Mouse (Mus musculus) olfactory bulb, adult 2 months (tissue): ENCODE results near the gene Fez2. TPM values are rescaled to one million over a fixed set of nuclear protein-coding genes. Genes with fewer than 3 reads are reported as not detected.

Experiments
- H3K27ac ChIP-seq: fragments of 200-500 bp; 2 replicates; pipeline ENCODE4 v1.5.1; 2012; ENCODE audit warnings: low read depth, low read length; ENCODE audit not compliant: insufficient read depth
- H3K4me1 ChIP-seq: fragments of 200-500 bp; 2 replicates; pipeline ENCODE4 v1.6.1; 2012; ENCODE audit warnings: low read length; ENCODE audit not compliant: control insufficient read depth, insufficient read depth
- H3K4me3 ChIP-seq: fragments of 200-500 bp; 2 replicates; pipeline ENCODE4 v1.5.1; 2012; ENCODE audit warnings: mild to moderate bottlenecking, low read depth, low read length, moderate library complexity; ENCODE audit not compliant: insufficient read depth
- CTCF ChIP-seq: fragments of 200-500 bp; IDR thresholded peaks from 2 replicates; pipeline ENCODE4 v1.5.1; 2012; ENCODE audit warnings: low read depth, mild to moderate bottlenecking, low read length, moderate library complexity; ENCODE audit not compliant: insufficient read depth
- POLR2A ChIP-seq: fragments of 200-500 bp; IDR thresholded peaks from 2 replicates; pipeline ENCODE4 v1.6.1; 2012; ENCODE audit warnings: mild to moderate bottlenecking, low read depth, low read length, moderate library complexity; ENCODE audit not compliant: insufficient read depth
- WGBS: fragments of 180-500 bp; shearing (Covaris S2); methylation state at CpG from one replicate; pipeline ENCODE4 v1.1.7; 2018; 5-methylcytosine and 5-hydroxymethylcytosine counted together
- polyA plus RNA-seq: library from polyadenylated mRNA; stranded (reverse); fragments of >200 nt; gene quantifications from 2 replicates; pipeline ENCODE4 v1.2.4, GENCODE M21; 2012; ENCODE audit warnings: low replicate concordance; ENCODE audit not compliant: missing spikeins, insufficient read depth, insufficient read length

Gene Fez2
- polyA plus RNA-seq, 1 experiment = not detected

- no peak overlapping the region for H3K27ac ChIP-seq
- no peak overlapping the region for H3K4me3 ChIP-seq
- peaks cover 3% of the 10 kb centered on the region; the same call in 1 of the 2 replicates for H3K4me1 ChIP-seq
- 61% methylated on average over 6 of the region's 6 CpGs for WGBS
- no peak for TF ChIP-seq POLR2A
- TF ChIP-seq CTCF = no peak
These were observed 33.9 kb upstream of the Fez2 start for GRCm38 (mm10) chr17:78451886-78452285.

- peaks cover 3% of the 10 kb centered on the region; the same call in 1 of the 2 replicates for H3K4me1 ChIP-seq
- H3K27ac ChIP-seq = no peak overlapping the region
- TF ChIP-seq POLR2A = no peak
- no peak for TF ChIP-seq CTCF
- 79% methylated on average over 7 of the region's 7 CpGs for WGBS
- no peak overlapping the region for H3K4me3 ChIP-seq
These were observed 33.4 kb upstream of the Fez2 start for GRCm38 (mm10) chr17:78451332-78451793.

- TF ChIP-seq POLR2A (no peak), CTCF (no peak)
- Histone ChIP-seq H3K4me1 (peaks cover 3% of the 10 kb centered on the region; the same call in 1 of the 2 replicates), H3K4me3 (no peak overlapping the region), H3K27ac (no peak overlapping the region)
- 81% methylated on average over 13 of the region's 13 CpGs for WGBS
These were observed 31.8 kb upstream of the Fez2 start for GRCm38 (mm10) chr17:78449635-78450197.

- H3K4me1 ChIP-seq = no peaks in the 10 kb centered on the region
- TF ChIP-seq POLR2A (no peak), CTCF (no peak)
- no peak overlapping the region for H3K27ac ChIP-seq
- WGBS = 82% methylated on average over 7 of the region's 7 CpGs
- H3K4me3 ChIP-seq = no peak overlapping the region
These were observed 26.9 kb upstream of the Fez2 start for GRCm38 (mm10) chr17:78444826-78445225.

GRCm38 (mm10) chr17:78440771-78441170 lies 22.8 kb upstream of the Fez2 start:
- WGBS = 94% methylated on average over 2 of the region's 2 CpGs
- no peak for TF ChIP-seq POLR2A
- no peak for TF ChIP-seq CTCF
- Histone ChIP-seq H3K4me1 (no peaks in the 10 kb centered on the region), H3K27ac (no peak overlapping the region), H3K4me3 (no peak overlapping the region)

- Histone ChIP-seq H3K27ac (no peak overlapping the region), H3K4me1 (no peaks in the 10 kb centered on the region), H3K4me3 (no peak overlapping the region)
- TF ChIP-seq POLR2A (no peak), CTCF (no peak)
- WGBS = over 99% methylated on average over 4 of the region's 4 CpGs
These were observed 19.2 kb upstream of the Fez2 start for GRCm38 (mm10) chr17:78437161-78437560.

GRCm38 (mm10) chr17:78435661-78436060 lies 17.7 kb upstream of the Fez2 start:
- H3K4me3 ChIP-seq = no peak overlapping the region
- H3K27ac ChIP-seq = no peak overlapping the region
- no peaks in the 10 kb centered on the region for H3K4me1 ChIP-seq
- TF ChIP-seq CTCF (no peak), POLR2A (no peak)
- WGBS = 92% methylated on average over 6 of the region's 6 CpGs

GRCm38 (mm10) chr17:78434746-78435145 lies 16.8 kb upstream of the Fez2 start:
- Histone ChIP-seq H3K4me3 (no peak overlapping the region), H3K4me1 (no peaks in the 10 kb centered on the region), H3K27ac (no peak overlapping the region)
- no peak for TF ChIP-seq POLR2A
- peak; percentile 22; the same call in 1 of the 2 replicates for TF ChIP-seq CTCF
- 37% methylated on average over 1 of the region's 1 CpGs for WGBS

GRCm38 (mm10) chr17:78430374-78430773 lies 12.4 kb upstream of the Fez2 start:
- H3K27ac ChIP-seq = no peak overlapping the region
- no peaks in the 10 kb centered on the region for H3K4me1 ChIP-seq
- no peak for TF ChIP-seq POLR2A
- 79% methylated on average over 8 of the region's 8 CpGs for WGBS
- H3K4me3 ChIP-seq = no peak overlapping the region

GRCm38 (mm10) chr17:78429051-78429450 lies 11.1 kb upstream of the Fez2 start:
- WGBS = 90% methylated on average over 4 of the region's 4 CpGs
- TF ChIP-seq POLR2A = no peak
- TF ChIP-seq CTCF = no peak
- Histone ChIP-seq H3K4me3 (no peak overlapping the region), H3K4me1 (no peaks in the 10 kb centered on the region), H3K27ac (no peak overlapping the region)

GRCm38 (mm10) chr17:78425026-78425425 lies 7.1 kb upstream of the Fez2 start:
- Histone ChIP-seq H3K27ac (no peak overlapping the region), H3K4me1 (no peaks in the 10 kb centered on the region), H3K4me3 (no peak overlapping the region)
- 69% methylated on average over 8 of the region's 8 CpGs for WGBS
- TF ChIP-seq CTCF (no peak), POLR2A (no peak)
